Mouse (Mus musculus) embryonic fibroblast, embryonic 13.5 days (primary cell): ENCODE measurements around the gene Zfp346. TPM values are rescaled to one million over a fixed set of nuclear protein-coding genes. Genes with fewer than 3 reads are reported as not detected.

ENCODE experiments used
- H3K27ac ChIP-seq: 2 replicates; pipeline ENCODE4 v1.5.1; 2012; ENCODE audit warnings: low read length, control low read depth, inconsistent platforms; ENCODE audit not compliant: insufficient read depth
- H3K4me1 ChIP-seq: 2 replicates; pipeline ENCODE4 v1.6.1; 2011; ENCODE audit warnings: low read length; ENCODE audit not compliant: control insufficient read depth, insufficient read depth
- H3K4me3 ChIP-seq: 2 replicates; pipeline ENCODE4 v1.5.1; 2011; ENCODE audit warnings: mild to moderate bottlenecking, control low read depth, low read length; ENCODE audit not compliant: insufficient read depth
- CTCF ChIP-seq: IDR thresholded peaks from 2 replicates; pipeline ENCODE4 v1.5.1; 2011; ENCODE audit warnings: mild to moderate bottlenecking, control low read depth, low read length, moderate library complexity, borderline replicate concordance; ENCODE audit not compliant: insufficient read depth
- POLR2A ChIP-seq: IDR thresholded peaks from 2 replicates; pipeline ENCODE4 v1.6.1; 2011; ENCODE audit warnings: low read depth, mild to moderate bottlenecking, control low read depth, low read length, moderate library complexity
- polyA plus RNA-seq: library from polyadenylated mRNA; stranded (reverse); fragments of >200 nt; gene quantifications from 2 replicates; pipeline ENCODE4 v1.2.4, GENCODE M21; 2011; ENCODE audit warnings: low read depth; ENCODE audit not compliant: missing spikeins, insufficient read length

Zfp346 gene
- polyA plus RNA-seq, 1 experiment: 26.3 TPM

DNA sequence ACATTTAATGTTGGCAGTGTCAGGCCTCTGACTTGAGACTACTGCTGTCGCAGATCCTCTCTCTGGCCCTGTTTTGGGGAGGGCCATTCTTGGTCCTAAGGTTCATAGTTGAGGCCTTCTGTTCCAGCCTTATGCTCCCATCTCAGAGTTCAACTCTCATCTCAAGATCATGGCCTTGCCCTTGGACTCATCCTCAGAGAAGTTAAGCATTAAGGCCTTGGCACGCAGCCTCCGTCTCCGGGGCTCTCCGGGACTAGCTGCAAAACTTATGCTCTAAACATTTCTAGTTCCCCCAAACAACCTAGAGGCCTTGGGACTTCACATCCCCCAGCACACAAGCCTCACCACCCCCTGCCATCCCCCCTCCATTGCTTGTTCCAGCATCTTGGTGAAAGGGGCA is 63.1 kb downstream of the Zfp346 start:
- TF ChIP-seq POLR2A: no peak
- TF ChIP-seq CTCF: no peak
- H3K4me1 ChIP-seq: no peaks in the 10 kb centered on the region
- H3K27ac ChIP-seq: no peak overlapping the region
- no peak overlapping the region for H3K4me3 ChIP-seq

DNA sequence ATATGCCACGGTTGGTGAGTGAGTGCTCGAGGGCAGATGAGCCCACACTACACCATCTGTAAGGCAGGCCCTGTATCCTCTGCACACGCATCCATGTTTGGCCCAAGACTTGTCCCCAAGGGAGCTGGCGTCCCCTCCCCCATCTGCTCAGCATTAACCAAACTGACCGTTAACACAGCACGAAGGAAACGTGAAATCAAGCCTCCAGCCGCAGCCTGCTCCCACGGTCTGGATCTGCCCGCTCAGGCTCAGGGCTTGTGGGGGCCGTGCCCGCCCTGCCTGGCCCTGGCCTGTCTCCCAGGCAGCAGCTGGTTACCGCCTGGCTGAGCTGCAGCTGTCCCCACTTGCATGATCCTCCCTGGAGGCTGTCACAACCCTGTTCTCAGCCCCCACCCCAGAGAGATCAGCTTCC is 63.9 kb downstream of the Zfp346 start:
- no peak overlapping the region for H3K4me3 ChIP-seq

DNA sequence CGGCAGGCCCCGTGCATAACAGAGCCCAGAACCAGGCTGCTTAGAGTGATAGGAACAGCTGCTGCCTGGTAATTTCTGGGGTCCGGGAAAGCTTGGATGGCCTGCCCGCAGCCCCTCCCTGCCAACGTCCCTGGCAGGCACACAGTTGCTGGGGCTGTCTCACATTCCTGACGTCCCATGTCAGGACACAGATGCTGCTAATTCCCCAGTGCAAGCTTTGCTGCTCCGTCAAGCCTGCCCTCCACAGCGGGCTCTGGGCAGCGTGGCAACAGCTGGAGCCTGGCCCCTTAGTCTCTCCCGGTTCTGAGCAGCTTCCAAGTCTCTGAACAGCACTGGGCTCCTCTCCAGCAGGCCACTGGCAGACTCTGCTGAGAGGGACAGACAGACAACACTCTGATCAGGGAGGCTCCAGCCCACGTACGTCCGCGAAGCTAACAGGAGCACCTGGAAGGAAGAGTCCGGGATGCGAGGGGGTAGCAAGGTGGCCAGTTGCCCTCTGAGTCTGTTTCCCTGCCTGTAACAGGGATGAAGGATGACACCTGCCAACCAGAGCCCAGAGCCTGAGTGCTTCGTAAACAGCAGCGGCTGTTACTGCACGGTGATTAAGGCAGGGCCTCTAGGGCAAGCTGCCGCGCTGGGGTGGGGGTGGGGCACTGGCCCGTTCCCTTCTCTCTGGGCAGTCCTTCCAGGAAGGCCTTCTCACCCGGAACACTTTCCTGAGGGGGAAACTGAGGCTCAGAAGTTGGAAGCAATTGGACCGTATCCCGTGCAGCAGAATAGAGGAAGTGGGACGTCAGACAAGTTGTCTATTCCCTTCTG is 66.6 kb downstream of the Zfp346 start:
- TF ChIP-seq POLR2A: no peak
- Histone ChIP-seq H3K4me1 (no peaks in the 10 kb centered on the region), H3K4me3 (no peak overlapping the region), H3K27ac (no peak overlapping the region)

More for the DNA sequence above, 63.9 kb downstream of the Zfp346 start:
- Histone ChIP-seq H3K4me1 (no peaks in the 10 kb centered on the region), H3K27ac (no peak overlapping the region)
- TF ChIP-seq CTCF: no peak

DNA sequence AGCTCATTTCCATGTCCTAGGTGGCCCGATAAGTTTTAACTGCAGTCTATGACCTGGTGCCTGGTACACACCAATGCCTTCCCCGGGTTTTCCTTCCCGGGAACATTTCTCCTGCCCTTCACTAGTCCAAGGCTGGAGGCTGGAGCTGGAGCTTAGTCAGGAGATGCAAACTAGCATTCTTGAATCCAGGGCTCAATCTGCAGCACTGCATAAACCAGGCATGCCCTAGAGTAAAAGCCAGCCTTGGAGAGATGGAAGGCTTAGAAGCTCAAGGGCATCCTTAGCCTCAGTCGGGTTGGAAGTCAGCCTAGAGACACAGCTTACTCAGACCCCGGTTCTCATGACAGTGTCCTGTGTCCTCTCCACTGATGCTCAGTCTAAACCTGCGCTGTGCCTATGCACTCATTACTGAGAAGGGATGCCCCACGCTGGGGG is 67.2 kb downstream of the Zfp346 start:
- Histone ChIP-seq H3K4me1 (no peaks in the 10 kb centered on the region), H3K4me3 (no peak overlapping the region), H3K27ac (no peak overlapping the region)
- TF ChIP-seq CTCF: no peak
- no peak for TF ChIP-seq POLR2A

DNA sequence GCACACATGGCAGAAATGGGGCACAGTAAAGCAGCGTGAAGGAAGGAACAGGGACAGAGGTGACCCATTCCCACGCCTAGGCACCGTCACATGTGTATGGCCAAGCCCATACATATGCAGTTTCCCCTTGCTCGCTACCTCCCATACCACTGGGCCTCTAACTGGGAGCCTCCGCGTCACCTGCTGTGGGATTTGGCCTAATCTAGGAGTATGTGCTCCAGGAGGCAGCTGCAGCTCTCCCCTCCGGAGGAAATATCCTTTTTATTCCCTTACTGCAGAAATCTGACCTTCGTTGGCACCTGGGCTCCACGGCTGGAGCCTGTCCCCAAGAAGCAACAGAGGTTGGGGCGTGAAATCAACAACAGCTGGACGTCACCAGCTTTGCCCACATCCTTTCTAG is 69.2 kb downstream of the Zfp346 start:
- Histone ChIP-seq H3K27ac (no peak overlapping the region), H3K4me1 (no peaks in the 10 kb centered on the region), H3K4me3 (no peak overlapping the region)
- no peak for TF ChIP-seq CTCF
- TF ChIP-seq POLR2A: no peak

DNA sequence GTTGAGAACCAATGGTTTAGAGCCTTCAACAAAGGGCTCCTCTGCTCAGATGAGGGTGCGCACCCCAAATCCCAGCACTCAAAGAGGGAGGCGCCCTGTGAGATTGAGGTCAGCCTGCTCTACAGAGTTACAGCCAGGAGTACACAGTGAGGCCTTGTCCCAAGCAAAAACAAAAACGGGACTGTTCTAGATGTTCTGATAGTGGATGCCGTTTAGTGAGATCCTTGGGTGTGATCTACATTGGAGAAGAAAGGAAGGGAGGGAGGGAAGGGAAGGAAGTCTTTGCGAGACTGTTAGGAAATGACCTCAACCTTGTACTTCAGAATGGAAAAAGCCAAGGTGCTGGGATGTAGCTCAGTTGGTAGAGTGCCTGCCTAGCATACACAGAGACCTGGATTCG is 71.2 kb downstream of the Zfp346 start:
- no peak overlapping the region for H3K4me3 ChIP-seq
- no peaks in the 10 kb centered on the region for H3K4me1 ChIP-seq
- no peak for TF ChIP-seq CTCF
- no peak overlapping the region for H3K27ac ChIP-seq

DNA sequence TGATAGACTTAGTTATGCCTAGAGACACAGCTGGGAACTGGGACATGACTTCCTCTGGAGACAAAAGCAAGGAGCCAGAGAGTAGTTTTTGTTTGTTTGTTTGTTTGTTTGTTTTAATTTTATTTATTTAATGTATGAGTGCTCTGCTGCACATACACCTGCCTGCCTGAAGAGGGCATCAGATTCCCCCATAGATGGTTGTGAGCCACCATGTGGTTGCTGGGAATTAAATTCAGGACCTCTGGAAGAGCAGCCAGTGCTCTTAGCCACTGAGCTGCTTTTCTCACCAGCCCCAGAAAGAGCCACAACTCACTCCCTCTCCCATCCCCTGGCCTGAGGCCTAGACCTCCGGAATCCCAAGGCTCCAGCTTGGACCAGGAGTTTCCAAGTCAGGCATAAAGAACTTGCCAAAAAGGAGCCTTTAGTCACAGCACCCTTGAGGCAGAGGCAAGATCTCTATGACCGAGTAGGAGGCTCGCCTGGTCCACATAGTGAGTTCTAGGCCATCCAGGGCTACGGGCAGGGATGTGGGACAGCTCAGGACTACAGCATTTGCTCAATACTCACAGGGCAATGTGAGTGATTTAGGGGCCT is 72.9 kb downstream of the Zfp346 start:
- H3K27ac ChIP-seq: no peak overlapping the region
- H3K4me3 ChIP-seq: no peak overlapping the region
- TF ChIP-seq CTCF: no peak
- TF ChIP-seq POLR2A: no peak
- no peaks in the 10 kb centered on the region for H3K4me1 ChIP-seq

DNA sequence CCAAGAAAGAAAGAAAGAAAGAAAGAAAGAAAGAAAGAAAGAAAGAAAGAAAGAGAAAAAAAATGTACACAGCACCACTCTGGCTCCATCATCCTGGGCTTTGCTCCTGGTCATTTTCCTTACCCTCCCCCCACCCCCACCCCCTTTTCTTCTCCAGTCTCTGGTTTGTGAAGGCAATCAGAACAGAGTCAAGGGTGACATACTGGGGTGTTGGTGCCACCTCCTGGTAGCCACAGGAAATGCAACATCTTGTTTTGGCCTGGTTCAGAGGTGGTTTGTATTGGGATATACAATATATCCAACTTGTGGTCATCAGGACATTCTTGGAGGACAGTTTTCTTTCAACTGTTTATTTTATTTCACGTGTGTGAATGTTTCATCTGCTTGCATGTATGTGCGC is 73.4 kb downstream of the Zfp346 start:
- H3K4me1 ChIP-seq: no peaks in the 10 kb centered on the region
- TF ChIP-seq CTCF (peak; percentile 74; the same call in 1 of the 2 replicates), POLR2A (no peak)
- H3K27ac ChIP-seq: no peak overlapping the region
- no peak overlapping the region for H3K4me3 ChIP-seq

DNA sequence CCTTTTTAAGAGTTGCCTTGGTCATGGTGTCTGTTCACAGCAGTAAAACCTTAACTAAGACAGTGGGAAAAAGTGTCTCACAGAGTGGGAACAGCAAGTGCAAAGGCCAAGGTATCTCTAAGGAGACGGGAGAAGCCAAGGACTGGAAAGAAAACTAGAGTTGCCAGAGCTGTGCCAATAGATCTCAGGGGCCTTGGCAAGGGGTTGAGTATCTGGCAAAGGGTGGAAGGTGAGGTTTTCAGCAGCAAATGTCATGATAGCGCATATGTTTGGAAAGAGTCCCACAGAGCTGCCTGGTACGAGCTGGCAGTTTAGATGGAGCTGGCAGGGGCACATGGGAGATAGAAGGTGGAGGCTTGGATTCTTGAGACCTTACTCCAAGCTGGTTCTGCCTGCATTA is 74.5 kb downstream of the Zfp346 start:
- TF ChIP-seq POLR2A (no peak), CTCF (no peak)
- no peaks in the 10 kb centered on the region for H3K4me1 ChIP-seq

DNA sequence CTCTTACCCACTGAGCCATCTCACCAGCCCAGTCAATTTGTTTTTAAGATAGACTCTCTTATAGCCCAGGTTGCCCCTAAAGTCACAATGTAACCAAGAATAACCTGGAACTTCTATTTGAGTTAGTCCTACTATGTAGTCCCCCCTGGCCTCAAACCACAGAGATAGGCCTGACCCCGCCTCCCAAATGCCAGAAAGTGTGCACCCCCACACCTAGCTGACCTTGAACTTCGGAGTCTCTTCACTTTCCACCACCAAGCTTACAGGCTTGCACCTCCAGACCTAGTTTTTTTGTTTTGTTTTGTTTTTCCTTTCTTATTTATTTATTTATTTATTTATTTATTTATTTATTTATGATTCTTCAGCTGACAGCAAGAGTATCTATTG is 76.7 kb downstream of the Zfp346 start:
- no peak for TF ChIP-seq CTCF
- no peak for TF ChIP-seq POLR2A
- H3K4me3 ChIP-seq: no peak overlapping the region
- no peaks in the 10 kb centered on the region for H3K4me1 ChIP-seq
- no peak overlapping the region for H3K27ac ChIP-seq

More for the DNA sequence above, 74.5 kb downstream of the Zfp346 start:
- Histone ChIP-seq H3K27ac (no peak overlapping the region), H3K4me3 (no peak overlapping the region)
